Mouse (Mus musculus) induced T-regulatory cell, adult 2 months (primary cell): ENCODE measurements around the gene Aldh16a1.

ENCODE experiments used
- DNase-seq: peaks from one replicate; pipeline ENCODE4 v3.0.0-alpha.2; 2012; ENCODE audit warnings: low read depth

The Aldh16a1 gene

GRCm38 (mm10) chr7:45091001-45091990, 63.1 kb downstream of the Aldh16a1 start:
- DNase-seq = peak; percentile 30
